ENCODE assay signal across 9 mouse cellular contexts in the genomic region with DNA sequence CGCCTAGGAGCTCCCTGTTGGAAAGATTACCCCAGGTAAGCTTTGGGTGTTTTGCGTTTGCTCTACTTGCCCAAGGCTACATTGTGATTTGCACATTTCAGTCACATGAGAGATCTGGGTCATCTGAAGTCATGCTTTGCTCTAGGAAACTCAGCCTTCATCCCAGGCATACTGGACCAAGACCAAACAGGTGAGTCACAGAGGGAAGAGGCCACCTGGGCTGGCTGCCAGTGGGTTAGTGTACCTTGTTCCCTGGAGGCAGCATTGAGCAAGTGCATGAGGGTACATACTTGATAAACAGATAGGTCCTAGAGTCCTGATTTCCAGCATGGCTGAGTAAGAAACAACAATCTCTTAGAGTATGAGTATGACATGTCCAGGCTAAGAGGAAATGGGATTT.
DNase-seq lines count a peak whose midpoint lies in the region.
"Had no signal": no experiment of that assay in that cellular context is flagged by ENCODE, and none has a peak within 500 bp of the region (broad histone marks: within the 10 kb centered on the region; RNA-seq: fewer than 3 reads in every experiment).

No protein-coding gene starts in this region.

- peak; percentile 48 to 77 for DNase-seq in adrenal gland, adult (ENCODE audit: inconsistent age in 2 of 2, low spot score in 1 of 2)
- DNase-seq in adrenal gland, postnatal 4 days (ENCODE audit: low spot score in 2 of 2) = no peak
- DNase-seq in adrenal gland, postnatal 25 days = peak; percentile 13
- DNase-seq in gonadal fat pad, adult 2 months (ENCODE audit: low read depth) = peak; percentile 85
- peak; percentile 70 to 84 for DNase-seq in lung, adult 18-20 months
- DNase-seq in spleen, postnatal 10 days (ENCODE audit: low spot score in 2 of 2) = no peak
- no peak for DNase-seq in left cerebral cortex, adult 9 months (ENCODE audit: low spot score in 2 of 2)
- no peak for DNase-seq in retina, embryonic 14.5 days (ENCODE audit: low spot score)
- DNase-seq: thymus, postnatal 14 days had no signal

Comparison
In these comparisons a context has a peak if more than half of its experiments do, and no peak if none do; other contexts are left out.
1. DNase-seq: peak in adrenal gland, adult (2 of 2), adrenal gland, postnatal 25 days (single experiment), gonadal fat pad, adult 2 months (single experiment) and lung, adult 18-20 months (2 of 2); none in adrenal gland, postnatal 4 days (0 of 2), spleen, postnatal 10 days (0 of 2), left cerebral cortex, adult 9 months (0 of 2) and retina, embryonic 14.5 days (single experiment).